Mouse (Mus musculus): ENCODE measurements around the gene Arhgap4.

Arhgap4 gene

GRCm38 (mm10) chrX:73854326-73855086, 67.2 kb downstream of the Arhgap4 start:
- in situ Hi-C loops (cut with MboI, MseI), result loop anchor here (5.0 kb wide), 1 partner anchor 47 kb away; no protein-coding TSS in a partner anchor
